Mouse (Mus musculus) bone marrow macrophage, adult 2 months (primary cell): ENCODE measurements at regions not wholly inside any gene's neighbourhood (a gene's known extent, or its start where the extent isn't known, plus 50 kb on each side); places are given as distances from the start of the nearest gene placed in this dataset.

Experiments used
- H3K27ac ChIP-seq: 2 replicates; pipeline ENCODE4 v1.5.1; 2012; ENCODE audit warnings: low read depth, low read length; ENCODE audit not compliant: insufficient read depth
- H3K4me1 ChIP-seq: 2 replicates; pipeline ENCODE4 v1.6.1; 2012; ENCODE audit warnings: low read length; ENCODE audit not compliant: control insufficient read depth, insufficient read depth
- H3K4me3 ChIP-seq: 2 replicates; pipeline ENCODE4 v1.5.1; 2012; ENCODE audit warnings: mild to moderate bottlenecking, low read length, moderate library complexity; ENCODE audit not compliant: insufficient read depth
- CTCF ChIP-seq: IDR thresholded peaks from 2 replicates; pipeline ENCODE4 v1.5.1; 2012; ENCODE audit warnings: low read depth, mild to moderate bottlenecking, low read length, moderate library complexity
- POLR2A ChIP-seq: IDR thresholded peaks from 2 replicates; pipeline ENCODE4 v1.6.1; 2012; ENCODE audit warnings: mild to moderate bottlenecking, low read depth, low read length, borderline replicate concordance

GRCm38 (mm10) chr1:137697289-137697688 lies 478.2 kb downstream of the Ptprc start:
- Histone ChIP-seq H3K4me1 (no peaks in the 10 kb centered on the region), H3K27ac (no peak overlapping the region), H3K4me3 (no peak overlapping the region)
- TF ChIP-seq POLR2A (no peak), CTCF (no peak)

GRCm38 (mm10) chr1:137696796-137697195 lies 478.7 kb downstream of the Ptprc start:
- Histone ChIP-seq H3K4me3 (no peak overlapping the region), H3K4me1 (peaks cover 4% of the 10 kb centered on the region)
- no peak for TF ChIP-seq POLR2A
- no peak for TF ChIP-seq CTCF

GRCm38 (mm10) chr1:137695751-137696150 lies 479.8 kb downstream of the Ptprc start:
- Histone ChIP-seq H3K4me1 (peaks cover 4% of the 10 kb centered on the region), H3K4me3 (no peak overlapping the region), H3K27ac (no peak overlapping the region)
- TF ChIP-seq CTCF (no peak), POLR2A (no peak)

More at GRCm38 (mm10) chr1:137696796-137697195, 478.7 kb downstream of the Ptprc start:
- H3K27ac ChIP-seq = no peak overlapping the region

GRCm38 (mm10) chr1:137692525-137692924 lies 483.0 kb downstream of the Ptprc start:
- TF ChIP-seq CTCF = no peak
- no peak for TF ChIP-seq POLR2A
- no peak overlapping the region for H3K4me3 ChIP-seq
- no peak overlapping the region for H3K27ac ChIP-seq
- H3K4me1 ChIP-seq = peaks cover 4% of the 10 kb centered on the region

GRCm38 (mm10) chr1:137690860-137691595 lies 484.5 kb downstream of the Ptprc start:
- no peak overlapping the region for H3K27ac ChIP-seq
- no peak overlapping the region for H3K4me3 ChIP-seq
- peaks cover 4% of the 10 kb centered on the region for H3K4me1 ChIP-seq
- TF ChIP-seq CTCF = no peak
- TF ChIP-seq POLR2A = no peak

- H3K4me3 ChIP-seq = no peak overlapping the region
- TF ChIP-seq CTCF (no peak), POLR2A (no peak)
- H3K27ac ChIP-seq = no peak overlapping the region
- no peaks in the 10 kb centered on the region for H3K4me1 ChIP-seq
These were observed 504.9 kb downstream of the Ptprc start for GRCm38 (mm10) chr1:137670650-137671049.

GRCm38 (mm10) chr1:137669849-137670248 lies 505.7 kb downstream of the Ptprc start:
- TF ChIP-seq CTCF = no peak
- no peak for TF ChIP-seq POLR2A
- H3K4me3 ChIP-seq = no peak overlapping the region
- H3K4me1 ChIP-seq = no peaks in the 10 kb centered on the region
- H3K27ac ChIP-seq = no peak overlapping the region

- Histone ChIP-seq H3K4me3 (no peak overlapping the region), H3K4me1 (no peaks in the 10 kb centered on the region), H3K27ac (no peak overlapping the region)
- TF ChIP-seq POLR2A (no peak), CTCF (no peak)
These were observed 517.4 kb downstream of the Ptprc start for GRCm38 (mm10) chr1:137658141-137658540.

- Histone ChIP-seq H3K27ac (no peak overlapping the region), H3K4me3 (no peak overlapping the region), H3K4me1 (no peaks in the 10 kb centered on the region)
- no peak for TF ChIP-seq CTCF
- TF ChIP-seq POLR2A = no peak
These were observed 518.5 kb downstream of the Ptprc start for GRCm38 (mm10) chr1:137656900-137657458.

- Histone ChIP-seq H3K27ac (no peak overlapping the region), H3K4me3 (no peak overlapping the region), H3K4me1 (no peaks in the 10 kb centered on the region)
- TF ChIP-seq CTCF (no peak), POLR2A (no peak)
These were observed 521.3 kb downstream of the Ptprc start for GRCm38 (mm10) chr1:137654171-137654570.
